Mouse (Mus musculus) cortical plate, adult 2 months (tissue): Measurements from ENCODE around the gene Ppm1a.

Experiments
- CTCF ChIP-seq: fragments of 200-500 bp; IDR thresholded peaks from 2 replicates; pipeline ENCODE4 v1.5.1; 2011; ENCODE audit warnings: mild to moderate bottlenecking, control low read depth, low read length; ENCODE audit not compliant: insufficient read depth; ENCODE audit errors: extremely low read depth
- POLR2A ChIP-seq: fragments of 200-500 bp; IDR thresholded peaks from 2 replicates; pipeline ENCODE4 v1.6.1; 2011; ENCODE audit warnings: mild to moderate bottlenecking, low read length, control low read depth; ENCODE audit not compliant: insufficient read depth; ENCODE audit errors: extremely low read depth

DNA sequence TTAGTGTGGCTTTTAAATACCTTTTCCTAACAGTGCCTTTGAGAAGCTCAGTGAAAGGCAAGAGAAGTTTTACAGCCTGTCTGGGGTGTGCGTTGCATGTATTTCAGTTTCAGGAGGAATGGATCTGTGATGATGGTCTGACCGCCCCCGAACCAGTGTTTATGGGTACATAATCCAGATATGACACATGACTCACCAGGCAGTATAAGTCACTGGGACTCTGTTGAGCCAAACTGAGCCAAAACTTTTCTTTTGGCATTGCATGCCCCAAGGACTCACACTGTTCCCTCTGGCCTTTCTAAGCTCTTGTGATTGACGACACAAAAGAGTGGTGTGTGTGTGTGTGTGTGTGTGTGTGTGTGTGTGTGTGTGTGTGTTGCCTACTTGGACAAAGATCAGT is 8.4 kb upstream of the Ppm1a start:
- no peak for TF ChIP-seq CTCF
- TF ChIP-seq POLR2A, result no peak
